Mouse (Mus musculus) midbrain, embryonic 14.5 days (tissue): ENCODE results near the gene Gpr107. TPM values are rescaled to one million over a fixed set of nuclear protein-coding genes. Genes with fewer than 3 reads are reported as not detected.
"Not testable (repeated sequence)": the region's sequence is repeated elsewhere in the genome, so short reads cannot be mapped to it uniquely, and the experiment has no call there.

Source experiments
- ATAC-seq: fragments of 200-750 bp; cut with Nextera tagmentation; 2 replicates; pipeline ENCODE4 v1.8.0; 2017; ENCODE audit warnings: moderate number of reproducible peaks, moderate library complexity; ENCODE audit not compliant: low FRiP score, low TSS enrichment
- DNase-seq: peaks from one replicate; pipeline ENCODE4 v3.0.0-alpha.2; 2015
- H3K27ac ChIP-seq: fragments of 300-500 bp; sonication (generic); replicated peaks from 2 replicates; pipeline ENCODE4 v1.5.1; 2014; ENCODE audit warnings: mild to moderate bottlenecking, low read depth, low read length, moderate library complexity
- H3K27me3 ChIP-seq: fragments of 300-500 bp; sonication (generic); 2 replicates; pipeline ENCODE4 v1.6.1; 2014; ENCODE audit warnings: low read length, control low read depth, mixed read lengths; ENCODE audit not compliant: control insufficient read depth, insufficient read depth
- H3K36me3 ChIP-seq: fragments of 300-500 bp; sonication (generic); 2 replicates; pipeline ENCODE4 v1.6.1; 2014; ENCODE audit warnings: low read length, control low read depth; ENCODE audit not compliant: control insufficient read depth, insufficient read depth
- H3K4me1 ChIP-seq: fragments of 300-500 bp; sonication (generic); 2 replicates; pipeline ENCODE4 v1.6.1; 2014; ENCODE audit warnings: mild to moderate bottlenecking, antibody characterized with exemption, low read length, control low read depth; ENCODE audit not compliant: control insufficient read depth, insufficient read depth
- H3K4me2 ChIP-seq: fragments of 300-500 bp; sonication (generic); 2 replicates; pipeline ENCODE4 v1.6.1; 2014; ENCODE audit warnings: mild to moderate bottlenecking, low read length, moderate library complexity
- H3K4me3 ChIP-seq: fragments of 300-500 bp; sonication (generic); replicated peaks from 2 replicates; pipeline ENCODE4 v1.5.1; 2014; ENCODE audit warnings: low read depth, low read length
- H3K9ac ChIP-seq: fragments of 300-500 bp; sonication (generic); replicated peaks from 2 replicates; pipeline ENCODE4 v1.6.1; 2014; ENCODE audit warnings: mild to moderate bottlenecking, low read length, moderate library complexity
- H3K9me3 ChIP-seq: fragments of 300-500 bp; sonication (generic); 2 replicates; pipeline ENCODE4 v1.6.1; 2016; ENCODE audit warnings: low read length, control low read depth, mixed read lengths; ENCODE audit not compliant: control insufficient read depth
- WGBS: fragments of 180-500 bp; shearing (Covaris S2); extraction: QIAGEN DNeasy Blood & Tissue Kit; methylation state at CpG from one replicate; pipeline ENCODE4 v1.1.7; 2014; 5-methylcytosine and 5-hydroxymethylcytosine counted together
- polyA plus RNA-seq: library from polyadenylated mRNA; unstranded; fragments of >200 nt; fragmentation: Nextera tagmentation; extraction: Ambion mirVana; gene quantifications from 2 replicates; pipeline ENCODE4 v1.2.1, GENCODE M21; 2014

Gene Gpr107
- polyA plus RNA-seq, 1 experiment from 2014 or later = 25.5 TPM

DNA sequence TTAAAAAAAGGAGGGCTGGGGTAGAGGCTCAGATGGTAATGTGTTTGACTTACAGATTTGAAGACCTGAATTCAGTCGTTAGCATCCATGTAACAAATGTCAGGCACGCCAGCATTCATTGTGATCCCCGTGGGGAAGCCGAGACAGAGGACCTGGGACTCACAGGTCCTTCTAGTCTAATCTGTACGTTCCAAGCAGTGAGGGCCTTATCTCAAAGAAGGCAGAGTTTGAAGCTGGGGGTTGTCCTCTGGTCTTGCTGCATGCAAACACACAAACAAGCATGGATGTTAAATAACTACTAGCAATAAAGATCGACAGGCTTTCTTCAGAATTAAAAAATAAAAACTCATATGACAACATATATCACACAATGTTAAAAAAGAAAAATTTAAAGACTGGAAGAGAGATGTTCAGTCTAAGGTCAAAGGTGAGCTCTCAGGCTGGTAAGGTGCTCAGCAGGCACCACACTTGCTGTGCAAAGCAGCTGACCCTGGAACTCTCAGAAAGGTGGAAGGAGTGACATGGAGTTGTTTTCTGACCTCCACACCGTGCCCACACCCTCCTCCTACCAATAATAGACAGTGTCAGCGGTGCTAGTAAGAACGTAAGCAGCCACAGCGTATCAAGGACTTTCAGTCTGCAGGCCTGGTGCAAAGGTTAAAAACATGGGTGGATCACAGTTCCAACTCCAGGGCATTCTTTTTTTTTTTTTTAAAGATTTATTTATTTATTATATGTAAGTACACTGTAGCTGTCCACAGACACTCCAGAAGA, 8.2 kb downstream of the Gpr107 start:
- no peak overlapping the region for H3K4me2 ChIP-seq
- no peak for ATAC-seq
- DNase-seq = no peak
- H3K4me3 ChIP-seq = no peak overlapping the region
- H3K27ac ChIP-seq = no peak overlapping the region
- no peaks in the 10 kb centered on the region for H3K27me3 ChIP-seq
- WGBS = 88% methylated on average over 10 of the region's 10 CpGs
- H3K9ac ChIP-seq = no peak overlapping the region
- no peaks in the 10 kb centered on the region for H3K9me3 ChIP-seq
- peaks cover 3% of the 10 kb centered on the region; the same call in 1 of the 2 replicates for H3K4me1 ChIP-seq
- no peaks in the 10 kb centered on the region for H3K36me3 ChIP-seq

DNA sequence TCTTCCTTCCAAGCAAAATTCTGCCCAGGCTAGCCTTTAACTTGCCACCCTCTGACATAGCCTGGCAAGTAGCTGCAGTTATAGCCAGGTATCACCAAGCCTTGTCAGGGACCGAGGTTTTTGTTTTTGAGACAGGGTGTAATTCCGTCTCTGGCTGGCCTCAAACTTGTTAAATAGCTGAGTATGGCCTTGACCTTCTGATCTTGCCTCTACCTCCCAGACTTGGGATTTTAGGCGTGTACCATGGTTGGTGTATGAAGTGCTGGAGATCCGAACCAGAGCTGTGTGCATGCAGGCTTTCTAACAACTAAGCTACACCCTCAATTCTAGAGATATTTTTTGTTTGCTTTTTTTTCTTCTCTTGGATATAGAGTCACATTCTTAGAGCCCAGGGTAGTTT, 9.5 kb downstream of the Gpr107 start:
- no peaks in the 10 kb centered on the region for H3K36me3 ChIP-seq
- H3K27ac ChIP-seq = no peak overlapping the region
- no peak overlapping the region for H3K4me2 ChIP-seq
- DNase-seq (no peak), ATAC-seq (no peak)
- no peak overlapping the region for H3K4me3 ChIP-seq
- H3K9ac ChIP-seq = no peak overlapping the region
- H3K4me1 ChIP-seq = peaks cover 3% of the 10 kb centered on the region; the same call in 1 of the 2 replicates
- H3K9me3 ChIP-seq = no peaks in the 10 kb centered on the region
- no peaks in the 10 kb centered on the region for H3K27me3 ChIP-seq
- WGBS = 89% methylated on average over 4 of the region's 4 CpGs

DNA sequence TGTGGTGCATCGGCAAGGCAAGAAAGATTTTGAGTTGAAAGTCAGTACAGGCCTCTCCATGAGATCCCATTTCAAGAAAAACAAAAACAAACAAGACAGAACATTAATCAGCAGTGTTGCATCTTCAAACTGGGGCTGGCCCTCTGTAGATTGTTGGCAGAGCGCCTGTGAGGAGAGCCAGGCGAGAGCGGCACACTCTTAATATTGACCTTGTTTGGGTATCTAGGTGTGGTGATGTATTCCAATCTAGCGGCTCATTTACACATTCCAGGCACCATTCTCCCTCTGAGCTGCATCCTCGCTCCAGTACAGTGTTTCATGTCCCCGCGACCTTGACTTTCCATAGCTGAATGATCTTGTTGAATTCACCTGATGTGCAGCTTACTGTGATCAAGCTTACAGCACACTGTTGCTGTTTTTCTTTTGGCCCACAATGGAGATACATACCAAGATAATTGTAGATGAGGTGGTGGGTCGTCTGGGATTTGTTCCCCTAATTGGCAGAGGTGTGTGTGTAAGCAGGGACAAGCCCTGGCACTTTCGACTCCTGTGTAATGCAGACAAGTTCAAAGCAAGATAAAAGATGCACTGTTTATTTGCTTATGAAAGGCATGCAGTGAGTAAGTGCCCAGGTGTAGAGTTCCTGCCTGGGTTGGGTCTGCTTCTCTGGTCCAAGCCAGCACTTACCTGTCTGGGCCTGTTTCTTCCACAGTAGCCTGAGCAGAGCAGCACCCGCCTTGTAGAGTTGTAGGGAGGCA, 11.4 kb downstream of the Gpr107 start:
- peaks cover 3% of the 10 kb centered on the region; the same call in 1 of the 2 replicates for H3K4me1 ChIP-seq
- ATAC-seq = no peak
- no peak overlapping the region for H3K4me3 ChIP-seq
- 91% methylated on average over 11 of the region's 11 CpGs for WGBS
- peaks cover 8% of the 10 kb centered on the region for H3K36me3 ChIP-seq
- H3K27ac ChIP-seq = no peak overlapping the region
- H3K27me3 ChIP-seq = no peaks in the 10 kb centered on the region
- no peak for DNase-seq
- H3K9ac ChIP-seq = no peak overlapping the region
- H3K9me3 ChIP-seq = no peaks in the 10 kb centered on the region
- H3K4me2 ChIP-seq = no peak overlapping the region

DNA sequence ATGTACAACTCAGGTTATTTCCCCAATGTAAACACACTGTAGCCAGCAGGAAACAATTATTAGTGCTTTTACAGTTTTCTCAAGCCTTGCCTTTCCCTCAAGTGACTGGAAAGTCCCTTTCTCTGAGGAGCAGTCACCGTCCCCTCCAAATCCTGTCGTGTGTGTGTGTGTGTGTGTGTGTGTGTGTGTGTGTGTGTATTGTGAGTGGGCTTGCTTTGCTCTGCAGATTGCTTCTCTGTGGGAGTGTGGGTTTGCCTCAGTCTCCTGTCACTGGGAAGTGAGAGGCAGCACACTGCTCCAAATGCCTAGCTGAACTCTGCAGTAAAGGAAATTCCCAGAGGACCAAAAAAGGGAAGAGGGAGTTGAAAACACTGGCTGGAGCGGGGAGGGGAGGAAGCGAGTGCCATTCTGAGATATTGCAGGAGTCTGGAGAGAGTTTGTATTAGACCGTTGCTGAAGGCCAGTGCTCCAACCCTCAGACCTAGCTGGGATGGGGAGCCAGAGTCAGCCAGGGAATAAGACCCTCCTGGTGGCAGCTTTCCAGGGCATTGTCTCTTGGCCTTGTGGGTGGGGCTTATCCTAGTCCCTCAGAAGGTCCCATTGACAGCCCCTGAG, 12.8 kb downstream of the Gpr107 start:
- ATAC-seq = no peak
- WGBS = 56% methylated on average over 5 of the region's 5 CpGs
- no peak for DNase-seq
- Histone ChIP-seq H3K27me3 (no peaks in the 10 kb centered on the region), H3K4me3 (no peak overlapping the region), H3K9me3 (no peaks in the 10 kb centered on the region), H3K36me3 (peaks cover 22% of the 10 kb centered on the region), H3K4me1 (peaks cover 3% of the 10 kb centered on the region; the same call in 1 of the 2 replicates), H3K4me2 (no peak overlapping the region), H3K27ac (no peak overlapping the region), H3K9ac (no peak overlapping the region)

DNA sequence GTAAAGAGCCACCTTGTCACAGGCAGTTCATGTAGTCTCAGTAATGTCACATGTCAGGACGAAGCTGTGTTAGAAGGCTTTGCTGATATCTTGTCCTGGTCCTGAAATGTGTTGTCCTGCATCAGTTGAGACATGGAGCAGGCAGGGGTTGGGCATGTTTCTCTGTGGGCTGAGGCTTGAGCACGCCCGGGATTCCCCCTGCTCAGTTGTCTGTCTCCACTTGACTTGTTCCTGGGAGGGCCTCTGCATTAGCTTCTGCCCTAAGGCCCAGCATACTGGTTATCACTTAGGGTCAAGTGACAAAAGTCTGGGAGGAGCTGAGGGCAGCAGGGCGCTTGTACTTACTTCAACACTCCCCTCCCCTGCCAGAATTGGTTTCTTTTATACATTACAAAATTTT, 13.4 kb downstream of the Gpr107 start:
- H3K9me3 ChIP-seq = no peaks in the 10 kb centered on the region
- H3K27me3 ChIP-seq = no peaks in the 10 kb centered on the region
- ATAC-seq = no peak
- no peak overlapping the region for H3K27ac ChIP-seq
- H3K36me3 ChIP-seq = peaks cover 28% of the 10 kb centered on the region
- H3K9ac ChIP-seq = no peak overlapping the region
- no peak for DNase-seq
- H3K4me2 ChIP-seq = no peak overlapping the region
- WGBS = 65% methylated on average over 4 of the region's 4 CpGs
- H3K4me1 ChIP-seq = peaks cover 3% of the 10 kb centered on the region; the same call in 1 of the 2 replicates
- no peak overlapping the region for H3K4me3 ChIP-seq

DNA sequence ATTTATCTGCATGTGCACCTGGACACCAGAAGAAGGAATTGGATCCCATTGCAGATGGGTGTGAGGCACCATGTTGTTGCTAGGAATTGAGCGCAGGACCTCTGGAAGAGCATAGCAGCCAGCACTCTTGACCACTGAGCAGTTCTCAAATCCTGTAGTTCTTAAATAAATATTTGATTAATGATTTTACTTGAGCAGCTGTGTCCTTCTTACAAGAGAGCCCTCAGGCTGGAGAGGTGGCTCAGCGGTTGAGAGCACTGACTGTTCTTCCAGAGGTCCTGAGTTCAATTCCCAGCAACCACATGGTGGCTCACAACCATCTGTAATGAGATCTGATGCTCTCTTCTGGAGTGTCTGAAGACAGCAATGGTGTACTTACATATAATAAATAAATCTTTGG, 15.5 kb downstream of the Gpr107 start:
- peaks cover 46% of the 10 kb centered on the region for H3K36me3 ChIP-seq
- H3K4me3 ChIP-seq, H3K9ac ChIP-seq, H3K4me2 ChIP-seq, DNase-seq, H3K27ac ChIP-seq, ATAC-seq, H3K4me1 ChIP-seq, H3K27me3 ChIP-seq, H3K9me3 ChIP-seq: not testable (repeated sequence)
- 93% methylated on average over 2 of the region's 2 CpGs for WGBS

DNA sequence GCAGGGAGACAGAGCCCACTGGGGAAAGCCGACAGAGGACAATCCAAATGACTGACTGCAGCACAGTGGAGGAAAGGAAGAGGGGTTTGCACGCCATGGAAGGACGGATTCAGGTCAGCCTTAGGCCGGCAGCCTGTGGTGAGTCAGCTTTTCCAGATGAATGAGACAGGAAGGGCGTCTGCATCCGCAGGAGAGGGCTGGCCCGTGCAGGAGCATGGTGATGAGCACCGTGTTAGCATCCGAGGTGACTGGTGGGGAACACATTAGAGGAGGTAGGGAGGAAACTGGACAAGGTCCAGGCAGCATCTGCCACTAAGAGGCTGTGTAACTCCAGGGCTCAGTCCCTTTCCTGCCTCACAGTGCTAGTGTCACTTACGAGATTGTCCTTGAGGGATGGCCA, 16.9 kb downstream of the Gpr107 start:
- peaks cover 3% of the 10 kb centered on the region; the same call in 1 of the 2 replicates for H3K4me1 ChIP-seq
- no peaks in the 10 kb centered on the region for H3K27me3 ChIP-seq
- DNase-seq (no peak), ATAC-seq (no peak)
- no peak overlapping the region for H3K4me2 ChIP-seq
- WGBS = 92% methylated on average over 10 of the region's 10 CpGs
- no peak overlapping the region for H3K4me3 ChIP-seq
- H3K27ac ChIP-seq = no peak overlapping the region
- H3K9me3 ChIP-seq = no peaks in the 10 kb centered on the region
- H3K36me3 ChIP-seq = peaks cover 61% of the 10 kb centered on the region
- H3K9ac ChIP-seq = no peak overlapping the region

DNA sequence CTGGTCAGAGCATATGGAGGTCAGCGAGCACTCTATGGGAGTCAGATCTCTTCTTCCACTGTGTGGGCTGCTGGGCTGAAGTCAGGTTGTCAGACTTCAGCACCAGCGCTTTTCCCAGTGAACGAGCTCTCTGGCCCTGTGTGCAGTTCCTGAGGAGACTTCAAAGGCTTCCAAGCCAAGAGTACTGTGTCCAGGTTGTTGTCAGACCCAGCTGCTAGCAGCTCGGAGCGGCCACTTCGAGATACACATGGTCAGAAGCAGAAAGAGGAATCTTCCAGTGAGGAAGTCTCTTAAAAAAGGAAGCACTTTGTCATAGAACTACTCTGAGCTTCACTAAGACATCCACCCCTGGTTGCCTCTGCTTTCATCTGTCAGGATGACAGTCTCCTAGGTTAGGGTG, 18.0 kb downstream of the Gpr107 start:
- no peak overlapping the region for H3K27ac ChIP-seq
- H3K36me3 ChIP-seq = peaks cover 72% of the 10 kb centered on the region
- 97% methylated on average over 6 of the region's 6 CpGs for WGBS
- DNase-seq (no peak), ATAC-seq (no peak)
- H3K9ac ChIP-seq = no peak overlapping the region
- H3K27me3 ChIP-seq = no peaks in the 10 kb centered on the region
- peaks cover under 1% of the 10 kb centered on the region; the same call in 1 of the 2 replicates for H3K4me1 ChIP-seq
- no peaks in the 10 kb centered on the region for H3K9me3 ChIP-seq
- no peak overlapping the region for H3K4me2 ChIP-seq
- no peak overlapping the region for H3K4me3 ChIP-seq
